Mouse (Mus musculus): ENCODE measurements around the gene Afg3l1. TPM values are rescaled to one million over a fixed set of nuclear protein-coding genes. Genes with fewer than 3 reads are reported as not detected.
"Not testable (repeated sequence)": the region's sequence is repeated elsewhere in the genome, so short reads cannot be mapped to it uniquely, and the experiment has no call there.

The Afg3l1 gene
- total RNA-seq, 2 experiments from 2014 or later: 20.7 to 36.2 TPM

- 0 out of 2 replicates have a peak, but pooled peaks have one; percentile 11 for ATAC-seq (replicated peaks; ENCODE audit: low FRiP score, low TSS enrichment, poor library complexity, severe bottlenecking)
Measured at GRCm38 (mm10) chr8:123507153-123507552, 29.4 kb downstream of the Afg3l1 start.

- ATAC-seq (replicated peaks; ENCODE audit: low FRiP score, low TSS enrichment, poor library complexity, severe bottlenecking): no peak
Measured at GRCm38 (mm10) chr8:123510819-123511218, 33.1 kb downstream of the Afg3l1 start.

GRCm38 (mm10) chr8:123514136-123514535, 36.4 kb downstream of the Afg3l1 start:
- no peak for ATAC-seq (replicated peaks; ENCODE audit: low FRiP score, low TSS enrichment, poor library complexity, severe bottlenecking)

GRCm38 (mm10) chr8:123514781-123515539, 37.3 kb downstream of the Afg3l1 start, which contains the start of gene Dbndd1:
Gene Dbndd1, minus strand, starts transcription at chr8:123515463.
- no peak for ATAC-seq (replicated peaks; ENCODE audit: low FRiP score, low TSS enrichment, poor library complexity, severe bottlenecking)

GRCm38 (mm10) chr8:123515540-123515897, 37.8 kb downstream of the Afg3l1 start:
- no peak for ATAC-seq (replicated peaks; ENCODE audit: low FRiP score, low TSS enrichment, poor library complexity, severe bottlenecking)

GRCm38 (mm10) chr8:123516596-123516995, 38.9 kb downstream of the Afg3l1 start:
- no peak for ATAC-seq (replicated peaks; ENCODE audit: low FRiP score, low TSS enrichment, poor library complexity, severe bottlenecking)

GRCm38 (mm10) chr8:123518172-123518571, 40.5 kb downstream of the Afg3l1 start:
- ATAC-seq (replicated peaks; ENCODE audit: low FRiP score, low TSS enrichment, poor library complexity, severe bottlenecking): no peak

GRCm38 (mm10) chr8:123518667-123519066, 41.0 kb downstream of the Afg3l1 start, which contains the start of gene Gas8:
Gene Gas8, plus strand, starts transcription at chr8:123518834.
- peak; percentile 89 for ATAC-seq (replicated peaks; ENCODE audit: low FRiP score, low TSS enrichment, poor library complexity, severe bottlenecking)

- not testable (repeated sequence) for ATAC-seq (replicated peaks; ENCODE audit: low FRiP score, low TSS enrichment, poor library complexity, severe bottlenecking)
Measured at GRCm38 (mm10) chr8:123520048-123520447, 42.3 kb downstream of the Afg3l1 start.

- ATAC-seq (replicated peaks; ENCODE audit: low FRiP score, low TSS enrichment, poor library complexity, severe bottlenecking): no peak
Measured at GRCm38 (mm10) chr8:123527720-123528489, 50.2 kb downstream of the Afg3l1 start.

- ATAC-seq (replicated peaks; ENCODE audit: low FRiP score, low TSS enrichment, poor library complexity, severe bottlenecking): no peak
Measured at GRCm38 (mm10) chr8:123536242-123536989, 58.7 kb downstream of the Afg3l1 start.

GRCm38 (mm10) chr8:123536990-123537380, 59.3 kb downstream of the Afg3l1 start:
- ATAC-seq (replicated peaks; ENCODE audit: low FRiP score, low TSS enrichment, poor library complexity, severe bottlenecking): no peak

GRCm38 (mm10) chr8:123537641-123538040, 59.9 kb downstream of the Afg3l1 start:
- ATAC-seq (replicated peaks; ENCODE audit: low FRiP score, low TSS enrichment, poor library complexity, severe bottlenecking): not testable (repeated sequence)

Other genes with a start within 250 kb of the Afg3l1 start
- 1.8 and 1.9 TPM in 2 replicates for gene Spata2l, start 241.7 kb upstream of the Afg3l1 start, total RNA-seq (2014; fragmentation: Nextera tagmentation)
- gene Spata2l, start 241.7 kb upstream of the Afg3l1 start, total RNA-seq (2017): 0.27 TPM in 1 of 2 replicates, not detected in the other
- gene Zfp276, start 223.7 kb upstream of the Afg3l1 start, total RNA-seq (2014; fragmentation: Nextera tagmentation): 8.3 and 16.8 TPM in 2 replicates
- 5.7 and 8.2 TPM in 2 replicates for gene Zfp276, start 223.7 kb upstream of the Afg3l1 start, total RNA-seq (2017)
- 12.1 and 17.5 TPM in 2 replicates for gene Vps9d1, start 223.6 kb upstream of the Afg3l1 start, total RNA-seq (2014; fragmentation: Nextera tagmentation)
- gene Vps9d1, start 223.6 kb upstream of the Afg3l1 start, total RNA-seq (2017): 4.6 and 6.1 TPM in 2 replicates
- gene Fanca, start 159.3 kb upstream of the Afg3l1 start, total RNA-seq (2014; fragmentation: Nextera tagmentation): 88.7 and 92.5 TPM in 2 replicates
- gene Fanca, start 159.3 kb upstream of the Afg3l1 start, total RNA-seq (2017): 48.6 and 64.9 TPM in 2 replicates
- 4.3 and 5.9 TPM in 2 replicates for gene Spire2, start 145.2 kb upstream of the Afg3l1 start, total RNA-seq (2014; fragmentation: Nextera tagmentation)
- 5.3 and 7.0 TPM in 2 replicates for gene Spire2, start 145.2 kb upstream of the Afg3l1 start, total RNA-seq (2017)
- gene Tcf25, start 104.2 kb upstream of the Afg3l1 start, total RNA-seq (2014; fragmentation: Nextera tagmentation): 140 and 145 TPM in 2 replicates
- 104 and 227 TPM in 2 replicates for gene Tcf25, start 104.2 kb upstream of the Afg3l1 start, total RNA-seq (2017)
- gene Mc1r, start 70.8 kb upstream of the Afg3l1 start, total RNA-seq (2014; fragmentation: Nextera tagmentation): 0.92 and 1.7 TPM in 2 replicates
- 0.91 TPM in 1 of 2 replicates, not detected in the other for gene Mc1r, start 70.8 kb upstream of the Afg3l1 start, total RNA-seq (2017)
- gene Tubb3, start 66.5 kb upstream of the Afg3l1 start, total RNA-seq (2014; fragmentation: Nextera tagmentation): 1.0 and 1.3 TPM in 2 replicates
- gene Tubb3, start 66.5 kb upstream of the Afg3l1 start, total RNA-seq (2017): 0.19 TPM in 1 of 2 replicates, not detected in the other
- gene Def8, start 54.4 kb upstream of the Afg3l1 start, total RNA-seq (2014; fragmentation: Nextera tagmentation): 60.6 and 61.1 TPM in 2 replicates
- gene Def8, start 54.4 kb upstream of the Afg3l1 start, total RNA-seq (2017): 33.5 and 45.9 TPM in 2 replicates
- not detected in 2 replicates for gene Dbndd1, start 37.6 kb downstream of the Afg3l1 start, total RNA-seq (2014; fragmentation: Nextera tagmentation)
- not detected in 2 replicates for gene Dbndd1, start 37.6 kb downstream of the Afg3l1 start, total RNA-seq (2017)
- gene Gas8, start 40.9 kb downstream of the Afg3l1 start, total RNA-seq (2014; fragmentation: Nextera tagmentation): 1.5 and 4.5 TPM in 2 replicates
- 8.6 and 10.8 TPM in 2 replicates for gene Gas8, start 40.9 kb downstream of the Afg3l1 start, total RNA-seq (2017)
- gene Rhou, start 176.0 kb downstream of the Afg3l1 start, total RNA-seq (2014; fragmentation: Nextera tagmentation): 0.25 TPM in 1 of 2 replicates, not detected in the other
- gene Rhou, start 176.0 kb downstream of the Afg3l1 start, total RNA-seq (2017): 0.05 TPM in 1 of 2 replicates, not detected in the other

All from megakaryocyte-erythroid progenitor cell, adult 5-6 weeks (primary cell).